Mouse (Mus musculus): ENCODE measurements around the gene Renbp.

DNA sequence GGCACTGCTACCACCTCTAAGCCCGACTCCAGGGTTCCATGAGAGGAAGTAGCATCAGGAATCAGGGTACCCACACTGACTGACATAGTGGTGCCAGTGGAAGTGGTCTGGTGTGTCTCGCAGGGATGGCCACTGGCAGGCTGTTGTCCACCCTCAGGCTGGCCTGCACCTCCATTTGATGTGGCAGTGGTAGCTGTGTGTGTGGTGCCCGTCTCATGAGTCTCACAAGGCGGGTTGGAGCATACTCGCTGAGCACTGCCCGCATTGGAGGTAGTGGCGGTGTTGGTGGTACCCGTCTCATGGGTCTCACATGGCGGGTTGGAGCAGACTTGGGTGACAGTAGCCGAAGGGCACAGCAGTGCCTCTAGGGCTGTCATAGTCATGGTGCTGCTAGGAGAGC, 18.7 kb upstream of the Renbp start:
- TF ChIP-seq CTCF (IDR thresholded peaks at IDR 0.05; ENCODE audit: low read depth) (no peak), EP300 (optimal IDR thresholded peaks at IDR 0.05) (no peak)
